Mouse (Mus musculus): ENCODE measurements around the gene Gm15128. TPM values are rescaled to one million over a fixed set of nuclear protein-coding genes. Genes with fewer than 3 reads are reported as not detected.
"Not testable (repeated sequence)": the region's sequence is repeated elsewhere in the genome, so short reads cannot be mapped to it uniquely, and the experiment has no call there.

The Gm15128 gene
- polyA plus RNA-seq (2016; fragmentation: Nextera tagmentation; extraction: Ambion mirVana): not detected in 2 replicates

DNA sequence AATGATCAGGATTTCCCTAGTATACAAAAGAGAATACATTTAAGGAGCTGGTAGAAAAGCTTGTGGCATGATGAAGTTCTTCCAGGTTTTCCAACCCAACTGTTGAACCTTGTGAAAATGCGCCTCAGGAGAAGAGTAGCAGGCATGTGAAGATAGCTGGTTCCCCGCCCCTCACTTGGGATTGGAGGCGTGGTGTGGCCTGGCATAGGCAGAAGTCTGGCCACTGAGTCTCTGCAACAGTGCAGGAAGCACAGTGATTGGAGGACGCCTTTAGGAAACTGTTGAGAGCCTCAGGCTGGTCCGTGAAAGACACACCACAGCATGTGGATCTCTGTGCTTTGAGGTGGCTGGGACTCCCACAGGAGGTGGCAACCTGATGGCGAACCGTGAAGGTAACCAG, at the start of gene Gm15128:
TSS of gene Gm15128 (plus strand) at position 301 of the 400 bp plus-strand sequence.
- not testable (repeated sequence) for H3K4me2 ChIP-seq (replicated peaks); H3K4me3 ChIP-seq; H3K36me3 ChIP-seq; H3K9me3 ChIP-seq (replicated peaks); H3K27ac ChIP-seq; ATAC-seq (ENCODE audit: low FRiP score); H3K4me1 ChIP-seq; H3K9ac ChIP-seq; H3K27me3 ChIP-seq
- WGBS: 69% methylated on average over 7 of the region's 7 CpGs

Other genes starting within 250 kb of the Gm15128 start
- gene Lrch2, start 211.9 kb upstream of the Gm15128 start, polyA plus RNA-seq (2016; fragmentation: Nextera tagmentation; extraction: Ambion mirVana): 10.6 and 12.1 TPM in 2 replicates
- not detected in 2 replicates for gene Gm15080, start 227.0 kb downstream of the Gm15128 start, polyA plus RNA-seq (2016; fragmentation: Nextera tagmentation; extraction: Ambion mirVana)

All from hindbrain, embryonic 12.5 days (tissue).